Mouse (Mus musculus) stomach, embryonic 16.5 days (tissue): ENCODE data around the gene Bach2. TPM values are rescaled to one million over a fixed set of nuclear protein-coding genes. Genes with fewer than 3 reads are reported as not detected.

Experiments
- ATAC-seq: fragments of 200-750 bp; cut with Nextera tagmentation; 2 replicates; pipeline ENCODE4 v1.8.0; 2017; ENCODE audit warnings: moderate number of reproducible peaks, moderate TSS enrichment; ENCODE audit not compliant: insufficient read depth, low FRiP score
- H3K27ac ChIP-seq: fragments of 300-500 bp; sonication (generic); 2 replicates; pipeline ENCODE4 v1.5.1; 2014; ENCODE audit warnings: low read length
- H3K27me3 ChIP-seq: fragments of 300-500 bp; sonication (generic); 2 replicates; pipeline ENCODE4 v1.6.1; 2014; ENCODE audit warnings: low read length, control low read depth, mixed read lengths; ENCODE audit not compliant: control insufficient read depth, insufficient read depth
- H3K36me3 ChIP-seq: fragments of 300-500 bp; sonication (generic); 2 replicates; pipeline ENCODE4 v1.6.1; 2014; ENCODE audit warnings: low read length; ENCODE audit not compliant: control insufficient read depth, insufficient read depth
- H3K4me1 ChIP-seq: fragments of 300-500 bp; sonication (generic); 2 replicates; pipeline ENCODE4 v1.6.1; 2014; ENCODE audit warnings: low read length, control low read depth, mixed read lengths; ENCODE audit not compliant: control insufficient read depth, insufficient read depth
- H3K4me2 ChIP-seq: fragments of 300-500 bp; sonication (generic); 2 replicates; pipeline ENCODE4 v1.6.1; 2014; ENCODE audit warnings: low read depth, low read length, mixed read lengths
- H3K4me3 ChIP-seq: fragments of 300-500 bp; sonication (generic); replicated peaks from 2 replicates; pipeline ENCODE4 v1.5.1; 2014; ENCODE audit warnings: mild to moderate bottlenecking, low read length
- H3K9ac ChIP-seq: fragments of 300-500 bp; sonication (generic); 2 replicates; pipeline ENCODE4 v1.6.1; 2014; ENCODE audit warnings: low read length
- H3K9me3 ChIP-seq: fragments of 300-500 bp; sonication (generic); replicated peaks from 2 replicates; pipeline ENCODE4 v1.6.1; 2016; ENCODE audit warnings: low read length, control low read depth; ENCODE audit not compliant: control insufficient read depth
- WGBS: fragments of 180-500 bp; shearing (Covaris S2); extraction: QIAGEN DNeasy Blood & Tissue Kit; methylation state at CpG from one replicate; pipeline ENCODE4 v1.1.7; 2014; 5-methylcytosine and 5-hydroxymethylcytosine counted together
- polyA plus RNA-seq: library from polyadenylated mRNA; unstranded; fragments of >200 nt; fragmentation: Nextera tagmentation; extraction: Ambion mirVana; gene quantifications from 2 replicates; pipeline ENCODE4 v1.2.1, GENCODE M21; 2015

Gene Bach2
- polyA plus RNA-seq, 1 experiment from 2014 or later, result 3.5 TPM

GRCm38 (mm10) chr4:32305036-32305615 lies 66.5 kb downstream of the Bach2 start:
- Histone ChIP-seq H3K27ac (peak overlapping the region; percentile 93), H3K4me1 (peaks cover 53% of the 10 kb centered on the region), H3K36me3 (no peaks in the 10 kb centered on the region), H3K9ac (0 out of 2 replicates have a peak overlapping the region, but pooled peaks have one; percentile 5), H3K4me2 (peak overlapping the region; percentile 50; the same call in 1 of the 2 replicates), H3K4me3 (no peak overlapping the region), H3K27me3 (no peaks in the 10 kb centered on the region), H3K9me3 (no peaks in the 10 kb centered on the region)
- 52% methylated on average over 18 of the region's 18 CpGs for WGBS
- ATAC-seq, result no peak

GRCm38 (mm10) chr4:32305683-32306082 lies 67.1 kb downstream of the Bach2 start:
- 74% methylated on average over 6 of the region's 6 CpGs for WGBS
- Histone ChIP-seq H3K27me3 (no peaks in the 10 kb centered on the region), H3K36me3 (no peaks in the 10 kb centered on the region), H3K27ac (peak overlapping the region; percentile 93; the same call in 1 of the 2 replicates), H3K4me1 (peaks cover 53% of the 10 kb centered on the region), H3K9ac (0 out of 2 replicates have a peak overlapping the region, but pooled peaks have one; percentile 37), H3K4me2 (no peak overlapping the region), H3K4me3 (no peak overlapping the region), H3K9me3 (no peaks in the 10 kb centered on the region)
- ATAC-seq, result no peak

GRCm38 (mm10) chr4:32306169-32306792 lies 67.7 kb downstream of the Bach2 start:
- Histone ChIP-seq H3K4me2 (no peak overlapping the region), H3K4me3 (no peak overlapping the region), H3K4me1 (peaks cover 53% of the 10 kb centered on the region), H3K27me3 (no peaks in the 10 kb centered on the region), H3K9me3 (no peaks in the 10 kb centered on the region), H3K36me3 (no peaks in the 10 kb centered on the region), H3K9ac (no peak overlapping the region), H3K27ac (peak overlapping the region; percentile 79)
- WGBS, result 36% methylated on average over 3 of the region's 3 CpGs
- ATAC-seq, result 0 out of 2 replicates have a peak, but pooled peaks have one; percentile 30

GRCm38 (mm10) chr4:32307215-32307614 lies 68.6 kb downstream of the Bach2 start:
- WGBS, result 56% methylated on average over 5 of the region's 5 CpGs
- Histone ChIP-seq H3K27ac (peak overlapping the region; percentile 79), H3K4me2 (no peak overlapping the region), H3K4me1 (peaks cover 54% of the 10 kb centered on the region), H3K9me3 (no peaks in the 10 kb centered on the region), H3K4me3 (no peak overlapping the region), H3K27me3 (no peaks in the 10 kb centered on the region), H3K9ac (no peak overlapping the region), H3K36me3 (no peaks in the 10 kb centered on the region)
- no peak for ATAC-seq

GRCm38 (mm10) chr4:32312171-32312946 lies 73.8 kb downstream of the Bach2 start:
- no peak overlapping the region for H3K27ac ChIP-seq
- no peak overlapping the region for H3K4me3 ChIP-seq
- H3K9me3 ChIP-seq, result 0 out of 2 replicates have a peak, but pooled peaks cover 2% of the 10 kb centered on the region
- H3K27me3 ChIP-seq, result no peaks in the 10 kb centered on the region
- no peak for ATAC-seq
- H3K36me3 ChIP-seq, result 0 out of 2 replicates have a peak, but pooled peaks cover 4% of the 10 kb centered on the region
- H3K4me1 ChIP-seq, result peaks cover 11% of the 10 kb centered on the region
- no peak overlapping the region for H3K4me2 ChIP-seq
- WGBS, result 34% methylated on average over 10 of the region's 10 CpGs
- H3K9ac ChIP-seq, result no peak overlapping the region

GRCm38 (mm10) chr4:32314919-32315318 lies 76.3 kb downstream of the Bach2 start:
- H3K27me3 ChIP-seq, result no peaks in the 10 kb centered on the region
- H3K4me3 ChIP-seq, result no peak overlapping the region
- 0 out of 2 replicates have a peak, but pooled peaks cover 6% of the 10 kb centered on the region for H3K9me3 ChIP-seq
- H3K9ac ChIP-seq, result no peak overlapping the region
- no peak overlapping the region for H3K4me2 ChIP-seq
- WGBS, result 76% methylated on average over 3 of the region's 3 CpGs
- H3K27ac ChIP-seq, result no peak overlapping the region
- no peak for ATAC-seq
- peaks cover 7% of the 10 kb centered on the region; the same call in 1 of the 2 replicates for H3K4me1 ChIP-seq
- peaks cover 7% of the 10 kb centered on the region; the same call in 1 of the 2 replicates for H3K36me3 ChIP-seq

- ATAC-seq, result no peak
- peaks cover 6% of the 10 kb centered on the region; the same call in 1 of the 2 replicates for H3K9me3 ChIP-seq
- H3K27ac ChIP-seq, result no peak overlapping the region
- H3K9ac ChIP-seq, result no peak overlapping the region
- H3K4me3 ChIP-seq, result no peak overlapping the region
- WGBS, result 97% methylated on average over 1 of the region's 1 CpGs
- H3K36me3 ChIP-seq, result peaks cover 7% of the 10 kb centered on the region; the same call in 1 of the 2 replicates
- no peaks in the 10 kb centered on the region for H3K4me1 ChIP-seq
- H3K27me3 ChIP-seq, result no peaks in the 10 kb centered on the region
- no peak overlapping the region for H3K4me2 ChIP-seq
Measured at GRCm38 (mm10) chr4:32318608-32319007, 80.0 kb downstream of the Bach2 start.

GRCm38 (mm10) chr4:32319327-32319726 lies 80.7 kb downstream of the Bach2 start:
- no peak overlapping the region for H3K4me2 ChIP-seq
- H3K9me3 ChIP-seq, result peaks cover 6% of the 10 kb centered on the region; the same call in 1 of the 2 replicates
- ATAC-seq, result no peak
- H3K27me3 ChIP-seq, result no peaks in the 10 kb centered on the region
- 93% methylated on average over 3 of the region's 3 CpGs for WGBS
- H3K36me3 ChIP-seq, result peaks cover 7% of the 10 kb centered on the region; the same call in 1 of the 2 replicates
- H3K4me3 ChIP-seq, result no peak overlapping the region
- no peak overlapping the region for H3K27ac ChIP-seq
- no peak overlapping the region for H3K9ac ChIP-seq
- no peaks in the 10 kb centered on the region for H3K4me1 ChIP-seq
